Mouse (Mus musculus) layer of hippocampus, adult 2 months (tissue): ENCODE data around the gene Gucy2d. TPM values are rescaled to one million over a fixed set of nuclear protein-coding genes. Genes with fewer than 3 reads are reported as not detected.
A peak's percentile ranks its signal among the peaks of the same experiment; 100 is the strongest.

Experiments
- DNase-seq, 2 experiments: peaks; one replicate each; pipeline ENCODE4 v3.0.0; 2022; ENCODE audit warnings: low spot score in 2 of 2
- H3K27ac ChIP-seq: fragments of 200-600 bp; 2 replicates; pipeline ENCODE4 v1.8.1; 2022
- H3K4me3 ChIP-seq: fragments of 200-600 bp; 2 replicates; pipeline ENCODE4 v1.8.1; 2022; ENCODE audit warnings: mild to moderate bottlenecking
- CTCF ChIP-seq: fragments of 200-600 bp; conservative IDR thresholded peaks from 2 replicates; pipeline ENCODE4 v1.8.1; 2022; ENCODE audit warnings: antibody characterized with exemption, mild to moderate bottlenecking, moderate library complexity
- long read RNA-seq, 2 experiments: library from polyadenylated mRNA; stranded (forward); transcript quantifications; one replicate each; pipeline ENCODE4 v2.0.0; 2021; ENCODE audit warnings: borderline mapping rate in 2 of 2
- total RNA-seq, 2 experiments: library from RNA; stranded (reverse); gene quantifications; 2 replicates each; pipeline ENCODE4 v1.2.3; 2021

Gucy2d gene
- not detected for total RNA-seq
- long read RNA-seq, experiment 1, result 0 reads
- long read RNA-seq, experiment 2, result 0 reads

- TF ChIP-seq CTCF, result no peak
- Histone ChIP-seq H3K27ac (no peak within 1 kb of the TSS), H3K4me3 (no peak within 1 kb of the TSS)
- no peak for DNase-seq
These were observed at the start of gene Gucy2d for GRCm38 (mm10) chr7:98439956-98440466. Gene Gucy2d (plus strand): TSS chr7:98440416.

- H3K27ac ChIP-seq, result no peak overlapping the region
- no peak for TF ChIP-seq CTCF
- H3K4me3 ChIP-seq, result no peak overlapping the region
- no peak for DNase-seq
These were observed 49.7 kb upstream of the Gucy2d start for GRCm38 (mm10) chr7:98390486-98390885.

- no peak for TF ChIP-seq CTCF
- Histone ChIP-seq H3K4me3 (no peak overlapping the region), H3K27ac (no peak overlapping the region)
- DNase-seq, result peak in 1 of 2 experiments; percentile 44
These were observed 48.8 kb upstream of the Gucy2d start for GRCm38 (mm10) chr7:98391351-98391936.

DNA sequence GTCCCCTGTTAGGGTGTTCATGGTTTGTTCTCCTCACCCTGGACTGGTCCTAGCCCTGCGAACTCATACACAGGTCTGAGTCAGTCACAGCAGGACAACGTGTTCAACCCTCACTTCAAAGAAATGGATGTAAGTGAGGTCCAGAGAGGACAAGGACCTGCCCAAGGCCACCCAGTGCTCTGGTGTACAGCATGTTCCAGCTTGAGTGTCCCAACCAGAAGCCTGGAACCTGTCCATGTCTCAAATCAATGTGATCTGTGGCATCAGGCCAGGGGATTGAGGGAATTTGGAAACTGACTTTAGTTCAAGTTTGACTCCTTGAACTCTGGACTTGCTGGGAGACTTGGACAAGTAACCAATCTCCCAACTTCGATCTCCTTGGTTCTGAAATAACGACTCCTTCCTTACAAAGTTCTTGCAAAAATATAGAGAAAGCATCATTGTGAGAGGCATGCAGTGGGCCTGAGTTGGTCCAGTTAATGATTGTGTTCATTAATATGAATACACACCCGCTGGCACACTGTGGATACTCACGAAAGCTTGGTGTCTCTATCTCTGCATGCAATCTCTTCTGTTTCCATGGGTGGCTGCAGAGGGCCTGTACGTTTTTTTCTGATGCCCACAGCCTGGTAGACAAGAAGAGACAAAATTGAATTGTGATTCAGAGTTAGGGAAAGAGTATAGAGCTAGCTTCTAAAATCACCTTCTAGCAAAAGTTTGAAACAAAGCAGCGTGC lies 47.6 kb upstream of the Gucy2d start:
- no peak overlapping the region for H3K4me3 ChIP-seq
- DNase-seq, result no peak
- no peak for TF ChIP-seq CTCF
- no peak overlapping the region for H3K27ac ChIP-seq

DNA sequence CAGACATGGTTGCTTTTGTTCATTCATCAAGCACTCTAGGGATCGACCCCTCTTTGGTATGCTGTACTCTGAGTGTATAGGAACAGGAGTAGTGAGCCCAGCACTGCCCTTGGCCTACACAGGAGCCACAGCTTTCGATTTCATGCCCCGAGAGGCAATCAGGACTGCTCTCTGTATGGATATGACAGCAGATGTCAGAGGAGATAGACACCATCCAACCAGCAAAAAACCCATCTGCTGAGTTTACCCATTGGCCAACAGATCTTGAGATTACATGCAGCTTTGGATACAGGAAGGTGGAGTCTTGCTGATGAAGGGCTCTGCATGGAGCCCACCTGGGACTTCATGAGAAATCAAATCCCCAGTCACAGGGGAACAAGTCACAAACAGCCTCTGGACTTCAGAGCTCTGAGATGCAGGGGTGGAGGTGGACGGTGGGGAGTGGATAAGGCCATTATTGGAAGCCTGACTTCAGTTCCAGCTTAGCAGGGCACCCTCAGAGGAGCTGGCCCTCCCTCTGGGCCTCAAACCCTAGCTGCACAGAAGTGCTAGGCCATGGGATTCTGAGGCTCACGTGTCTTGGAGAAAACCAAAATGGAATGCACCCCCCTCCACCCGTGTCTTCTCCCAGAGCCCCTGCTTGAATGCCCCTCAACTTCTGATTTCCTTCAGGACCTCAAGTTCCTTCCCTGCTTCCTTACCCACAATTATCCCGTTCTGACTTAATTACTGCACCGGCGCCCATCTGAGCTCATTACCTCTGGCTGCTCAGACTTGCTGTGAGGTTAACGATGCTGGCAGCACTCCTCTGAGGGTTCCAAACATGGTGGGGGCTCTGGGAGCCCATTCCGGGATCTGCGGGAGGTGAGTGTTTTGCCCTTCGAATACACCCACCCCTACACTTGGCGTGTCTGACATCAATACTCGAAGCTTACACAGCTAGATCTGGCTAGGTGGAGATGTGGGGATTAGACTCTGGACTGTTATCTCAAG lies 37.3 kb upstream of the Gucy2d start:
- Histone ChIP-seq H3K27ac (no peak overlapping the region), H3K4me3 (no peak overlapping the region)
- no peak for TF ChIP-seq CTCF
- no peak for DNase-seq

DNA sequence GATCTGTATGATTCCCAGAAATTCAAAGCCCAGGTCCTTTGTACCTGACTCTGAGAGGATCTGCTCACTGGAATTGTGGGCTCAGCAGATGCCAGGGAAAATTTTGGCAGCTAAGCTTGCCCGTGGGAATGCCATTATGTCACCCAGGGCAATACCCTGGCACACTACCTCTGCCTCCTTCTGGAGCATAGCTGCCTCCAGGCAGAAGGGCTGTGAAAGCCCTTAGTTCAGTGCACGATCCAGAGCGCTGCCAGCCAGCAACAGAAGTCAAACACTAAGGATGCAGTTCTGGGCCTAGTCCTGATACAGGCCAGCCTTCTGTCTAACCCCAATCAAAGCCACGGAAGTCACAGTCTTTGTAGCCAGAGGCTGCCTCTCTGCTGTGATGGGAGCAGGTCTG lies 36.2 kb upstream of the Gucy2d start:
- H3K27ac ChIP-seq, result no peak overlapping the region
- TF ChIP-seq CTCF, result no peak
- H3K4me3 ChIP-seq, result no peak overlapping the region
- DNase-seq, result peak in 1 of 2 experiments; percentile 37

DNA sequence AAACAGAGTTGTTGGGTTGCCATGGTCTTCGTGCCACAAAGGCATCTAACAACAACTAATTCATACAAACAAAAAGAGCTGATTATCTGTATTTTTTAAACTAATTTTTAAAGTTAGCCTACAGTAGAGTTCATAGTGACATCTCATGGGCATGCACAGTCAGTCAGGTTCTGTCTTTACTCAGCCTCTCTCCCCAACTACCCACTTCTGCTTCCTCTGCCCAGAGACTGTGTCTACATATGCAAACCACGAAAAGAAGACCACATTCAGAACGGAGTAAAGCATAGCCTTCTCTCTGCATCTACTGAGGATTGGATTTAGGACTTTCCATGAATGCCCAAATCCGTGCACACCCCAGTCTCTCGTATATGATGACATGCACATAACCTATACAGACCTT lies 32.6 kb upstream of the Gucy2d start:
- no peak for TF ChIP-seq CTCF
- DNase-seq, result no peak
- no peak overlapping the region for H3K27ac ChIP-seq
- no peak overlapping the region for H3K4me3 ChIP-seq

DNA sequence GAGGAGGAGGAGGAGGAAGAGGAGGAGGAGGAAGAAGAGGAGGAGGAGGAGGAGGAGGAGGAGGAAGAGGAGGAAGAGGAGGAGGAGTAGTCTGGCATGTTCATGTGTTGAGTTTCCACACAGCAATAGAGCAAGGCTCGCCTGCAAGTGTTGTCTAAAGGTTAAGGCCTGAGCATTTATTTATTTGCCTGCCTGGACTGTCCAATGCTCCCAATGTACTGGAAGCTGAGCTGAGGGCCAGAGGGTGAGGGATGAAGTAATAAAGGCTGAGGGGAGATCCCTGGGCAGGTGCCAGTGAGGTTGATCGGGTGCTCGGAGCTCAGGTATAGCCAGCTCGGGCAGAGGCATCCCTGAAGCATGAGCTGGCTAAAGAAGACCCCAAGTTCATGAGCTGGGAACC lies 27.1 kb upstream of the Gucy2d start:
- no peak for TF ChIP-seq CTCF
- no peak for DNase-seq

DNA sequence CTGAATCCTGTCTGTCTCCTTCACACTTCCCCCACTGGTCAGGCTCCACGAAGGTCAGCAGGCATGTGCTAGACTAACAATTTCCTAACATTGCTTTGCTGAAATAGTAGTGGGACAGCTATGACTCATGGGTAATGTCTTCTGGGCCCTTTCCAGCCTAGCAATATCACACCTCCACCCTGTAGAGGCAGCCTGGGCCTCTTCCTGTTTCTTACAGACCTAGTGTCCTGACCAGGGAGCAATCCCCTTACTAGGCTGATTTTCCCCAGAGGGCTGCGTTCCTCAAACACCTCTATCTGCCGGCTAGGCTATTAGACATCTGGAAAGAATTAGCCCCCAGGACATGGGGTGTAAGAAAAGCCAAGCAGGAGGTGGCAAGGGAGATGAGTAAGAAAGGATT lies 24.7 kb upstream of the Gucy2d start:
- no peak for DNase-seq
- H3K27ac ChIP-seq, result no peak overlapping the region
- TF ChIP-seq CTCF, result no peak
- no peak overlapping the region for H3K4me3 ChIP-seq

More for the DNA sequence above, 27.1 kb upstream of the Gucy2d start:
- H3K4me3 ChIP-seq, result no peak overlapping the region
- no peak overlapping the region for H3K27ac ChIP-seq

- H3K4me3 ChIP-seq, result no peak overlapping the region
- no peak for TF ChIP-seq CTCF
- no peak overlapping the region for H3K27ac ChIP-seq
- no peak for DNase-seq
These were observed 24.2 kb upstream of the Gucy2d start for GRCm38 (mm10) chr7:98416020-98416419.

GRCm38 (mm10) chr7:98418031-98418805 lies 22.0 kb upstream of the Gucy2d start:
- peak; percentile 30 to 47 for DNase-seq
- no peak for TF ChIP-seq CTCF
- H3K27ac ChIP-seq, result no peak overlapping the region
- H3K4me3 ChIP-seq, result no peak overlapping the region

- no peak for DNase-seq
- no peak overlapping the region for H3K27ac ChIP-seq
- no peak for TF ChIP-seq CTCF
- H3K4me3 ChIP-seq, result no peak overlapping the region
These were observed 20.9 kb upstream of the Gucy2d start for GRCm38 (mm10) chr7:98419366-98419765.
